Mouse (Mus musculus): ENCODE data around the gene Aagab.

Gene Aagab

GRCm38 (mm10) chr9:63645084-63645483, 42.6 kb downstream of the Aagab start:
- in situ Hi-C loops (cut with MboI; ENCODE audit: low sequenced_read_pairs), result loop anchor here (10.0 kb wide), 1 partner anchor 200 kb away; no protein-coding TSS in a partner anchor

- in situ Hi-C loops (cut with MboI; ENCODE audit: low sequenced_read_pairs), result loop anchor here (10.0 kb wide), 1 partner anchor 197 kb away; no protein-coding TSS in a partner anchor
Measured at GRCm38 (mm10) chr9:63647581-63648519, 45.4 kb downstream of the Aagab start.

- in situ Hi-C loops (cut with MboI; ENCODE audit: low sequenced_read_pairs), result loop anchor here (10.0 kb wide), 1 partner anchor 196 kb away; no protein-coding TSS in a partner anchor
Measured at GRCm38 (mm10) chr9:63648520-63648918, 46.1 kb downstream of the Aagab start.

GRCm38 (mm10) chr9:63649841-63650545, 47.5 kb downstream of the Aagab start:
- in situ Hi-C loops (cut with MboI; ENCODE audit: low sequenced_read_pairs), result loop anchor here (10.0 kb wide), 1 partner anchor 195 kb away; no protein-coding TSS in a partner anchor

GRCm38 (mm10) chr9:63650905-63651304, 48.4 kb downstream of the Aagab start:
- in situ Hi-C loops (cut with MboI; ENCODE audit: low sequenced_read_pairs), result no loop called here

- in situ Hi-C loops (cut with MboI; ENCODE audit: low sequenced_read_pairs), result no loop called here
Measured at GRCm38 (mm10) chr9:63651594-63651993, 49.1 kb downstream of the Aagab start.

GRCm38 (mm10) chr9:63653666-63654065, 51.2 kb downstream of the Aagab start:
- in situ Hi-C loops (cut with MboI; ENCODE audit: low sequenced_read_pairs), result no loop called here

GRCm38 (mm10) chr9:63654575-63654974, 52.1 kb downstream of the Aagab start:
- in situ Hi-C loops (cut with MboI; ENCODE audit: low sequenced_read_pairs), result no loop called here

GRCm38 (mm10) chr9:63655092-63655491, 52.6 kb downstream of the Aagab start:
- in situ Hi-C loops (cut with MboI; ENCODE audit: low sequenced_read_pairs), result no loop called here

GRCm38 (mm10) chr9:63657167-63657566, 54.7 kb downstream of the Aagab start:
- in situ Hi-C loops (cut with MboI; ENCODE audit: low sequenced_read_pairs), result no loop called here

GRCm38 (mm10) chr9:63658436-63658835, 56.0 kb downstream of the Aagab start:
- in situ Hi-C loops (cut with MboI; ENCODE audit: low sequenced_read_pairs), result no loop called here

- in situ Hi-C loops (cut with MboI; ENCODE audit: low sequenced_read_pairs), result no loop called here
Measured at GRCm38 (mm10) chr9:63658970-63659371, 56.5 kb downstream of the Aagab start.

GRCm38 (mm10) chr9:63660061-63660460, 57.6 kb downstream of the Aagab start:
- in situ Hi-C loops (cut with MboI; ENCODE audit: low sequenced_read_pairs), result no loop called here

GRCm38 (mm10) chr9:63660691-63661090, 58.2 kb downstream of the Aagab start:
- in situ Hi-C loops (cut with MboI; ENCODE audit: low sequenced_read_pairs), result no loop called here

GRCm38 (mm10) chr9:63662759-63663158, 60.3 kb downstream of the Aagab start:
- in situ Hi-C loops (cut with MboI; ENCODE audit: low sequenced_read_pairs), result no loop called here

- in situ Hi-C loops (cut with MboI; ENCODE audit: low sequenced_read_pairs), result no loop called here
Measured at GRCm38 (mm10) chr9:63663222-63663621, 60.8 kb downstream of the Aagab start.

- in situ Hi-C loops (cut with MboI; ENCODE audit: low sequenced_read_pairs), result no loop called here
Measured at GRCm38 (mm10) chr9:63664300-63664745, 61.9 kb downstream of the Aagab start.

- in situ Hi-C loops (cut with MboI; ENCODE audit: low sequenced_read_pairs), result no loop called here
Measured at GRCm38 (mm10) chr9:63664792-63665646, 62.6 kb downstream of the Aagab start.

GRCm38 (mm10) chr9:63666612-63667372, 64.3 kb downstream of the Aagab start:
- in situ Hi-C loops (cut with MboI; ENCODE audit: low sequenced_read_pairs), result no loop called here

- in situ Hi-C loops (cut with MboI; ENCODE audit: low sequenced_read_pairs), result no loop called here
Measured at GRCm38 (mm10) chr9:63667373-63667724, 64.9 kb downstream of the Aagab start.

Data from CH12F3 (cell line).